Mouse (Mus musculus): ENCODE results near the gene Tnfaip6.

The Tnfaip6 gene

GRCm38 (mm10) chr2:52053502-52053901 lies 15.7 kb downstream of the Tnfaip6 start:
- DNase-seq = no peak

GRCm38 (mm10) chr2:52055616-52056015 lies 17.8 kb downstream of the Tnfaip6 start:
- DNase-seq = no peak

GRCm38 (mm10) chr2:52057099-52057498 lies 19.3 kb downstream of the Tnfaip6 start:
- no peak for DNase-seq

GRCm38 (mm10) chr2:52057681-52058080 lies 19.9 kb downstream of the Tnfaip6 start:
- DNase-seq = no peak

DNA sequence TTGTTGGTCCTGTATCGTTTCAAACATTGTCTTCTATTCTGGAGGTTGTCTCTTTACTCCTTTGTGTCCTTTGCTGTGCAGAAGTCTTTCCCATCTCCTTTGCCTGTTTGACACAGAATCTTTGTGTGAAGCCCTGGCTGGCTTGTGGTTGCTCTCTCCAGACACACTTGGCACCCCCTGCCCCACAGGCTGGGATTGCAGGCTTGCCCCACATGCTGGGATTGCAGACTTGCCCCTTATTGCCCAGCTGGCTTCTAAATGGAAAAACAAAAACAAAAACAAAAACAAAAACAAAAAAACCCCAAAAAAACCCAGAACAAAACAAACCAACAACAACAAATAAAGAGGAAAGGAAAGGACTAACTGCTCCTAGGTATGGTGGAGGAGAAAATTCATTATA lies 30.8 kb downstream of the Tnfaip6 start:
- DNase-seq = no peak

- no peak for DNase-seq
Measured at GRCm38 (mm10) chr2:52070816-52071215, 33.0 kb downstream of the Tnfaip6 start.

DNA sequence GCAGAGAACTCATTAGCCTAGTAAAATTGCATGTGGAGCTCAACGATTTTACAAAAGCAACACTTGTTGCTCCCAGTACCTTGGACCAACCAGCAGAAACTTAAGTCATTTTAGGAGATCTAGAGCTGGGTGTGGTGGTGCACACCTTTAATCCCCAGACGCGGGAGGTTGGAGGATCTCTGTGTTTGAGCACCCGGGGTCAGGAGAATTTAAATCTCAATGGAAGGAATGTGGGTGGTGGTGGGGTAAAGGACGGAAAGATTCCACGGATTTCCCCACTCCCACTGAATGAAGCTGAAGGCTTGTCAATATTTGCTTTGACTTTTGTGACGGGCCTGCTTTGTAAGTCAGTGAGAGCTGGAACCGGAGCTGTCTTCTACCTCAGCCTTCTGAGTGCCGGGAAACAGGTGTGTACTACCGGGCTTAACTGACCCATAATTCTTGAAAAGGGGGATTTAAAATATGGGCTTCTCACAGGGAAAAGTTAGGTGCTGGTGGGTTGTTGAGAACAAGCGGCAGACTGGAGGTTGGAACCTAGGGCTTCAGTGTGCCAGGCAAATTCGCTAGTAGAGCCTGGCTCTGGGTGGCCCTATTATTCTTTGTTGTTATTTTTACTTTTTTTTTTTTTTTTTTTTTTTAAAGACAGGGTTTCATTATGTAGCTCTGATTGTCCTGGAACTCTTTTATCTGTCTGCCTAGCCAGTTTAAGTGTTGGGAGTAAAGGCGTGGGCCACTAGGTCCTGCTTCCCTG lies 33.6 kb downstream of the Tnfaip6 start:
- DNase-seq = no peak

- DNase-seq = no peak
Measured at GRCm38 (mm10) chr2:52072065-52072490, 34.3 kb downstream of the Tnfaip6 start.

GRCm38 (mm10) chr2:52072491-52073140 lies 34.8 kb downstream of the Tnfaip6 start, which contains the start of gene Rif1:
Rif1 (plus strand) TSS chr2:52072832.
- peak; percentile 91 for DNase-seq

- no peak for DNase-seq
Measured at GRCm38 (mm10) chr2:52073141-52073904, 35.5 kb downstream of the Tnfaip6 start.

GRCm38 (mm10) chr2:52078666-52079065 lies 40.9 kb downstream of the Tnfaip6 start:
- DNase-seq = no peak

DNA sequence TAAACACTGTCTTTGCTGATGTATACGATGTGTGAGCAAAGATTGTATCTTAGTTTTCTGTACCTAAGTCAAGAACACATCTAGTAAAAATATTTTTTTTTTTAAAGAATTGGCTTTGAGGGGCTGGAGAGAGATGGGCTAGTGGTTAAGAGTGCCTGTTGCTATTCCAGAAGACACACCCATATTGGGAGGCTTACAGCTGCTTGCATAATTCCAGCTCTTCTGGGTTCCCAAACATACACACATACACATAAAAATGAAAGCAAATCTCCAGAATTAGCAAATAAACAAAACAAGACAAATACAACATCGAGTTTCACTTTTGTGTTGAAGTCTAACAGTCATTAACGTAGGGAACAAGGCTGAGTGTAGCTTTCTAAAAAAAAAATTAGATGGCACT lies 46.2 kb downstream of the Tnfaip6 start:
- DNase-seq = no peak

DNA sequence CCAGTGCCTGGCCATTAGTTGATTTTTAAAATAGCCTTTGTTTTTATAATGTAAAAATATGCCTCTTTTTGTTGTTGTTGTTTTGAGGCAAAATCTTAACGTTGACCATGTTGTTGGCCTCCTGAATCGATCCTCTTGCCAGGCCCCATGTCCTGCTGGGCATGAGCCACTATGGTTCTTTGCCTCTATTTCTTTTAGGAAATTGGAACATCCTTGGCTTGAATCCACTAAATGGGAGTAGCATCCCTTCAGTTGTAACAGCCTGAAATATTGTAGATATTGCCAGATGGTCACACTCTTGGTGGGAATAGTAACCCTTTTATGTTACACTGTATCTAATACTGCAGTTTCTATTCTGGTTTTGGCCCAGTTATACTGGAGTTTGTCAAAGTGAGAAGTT lies 46.8 kb downstream of the Tnfaip6 start:
- DNase-seq = no peak

Data from kidney, adult 18-20 months (tissue).